Mouse (Mus musculus): ENCODE measurements around the gene Pitpna. TPM values are rescaled to one million over a fixed set of nuclear protein-coding genes. Genes with fewer than 3 reads are reported as not detected.
"Not testable (repeated sequence)": the region's sequence is repeated elsewhere in the genome, so short reads cannot be mapped to it uniquely, and the experiment has no call there.

Pitpna gene
- polyA plus RNA-seq, 1 experiment from 2014 or later: 82.4 TPM

DNA sequence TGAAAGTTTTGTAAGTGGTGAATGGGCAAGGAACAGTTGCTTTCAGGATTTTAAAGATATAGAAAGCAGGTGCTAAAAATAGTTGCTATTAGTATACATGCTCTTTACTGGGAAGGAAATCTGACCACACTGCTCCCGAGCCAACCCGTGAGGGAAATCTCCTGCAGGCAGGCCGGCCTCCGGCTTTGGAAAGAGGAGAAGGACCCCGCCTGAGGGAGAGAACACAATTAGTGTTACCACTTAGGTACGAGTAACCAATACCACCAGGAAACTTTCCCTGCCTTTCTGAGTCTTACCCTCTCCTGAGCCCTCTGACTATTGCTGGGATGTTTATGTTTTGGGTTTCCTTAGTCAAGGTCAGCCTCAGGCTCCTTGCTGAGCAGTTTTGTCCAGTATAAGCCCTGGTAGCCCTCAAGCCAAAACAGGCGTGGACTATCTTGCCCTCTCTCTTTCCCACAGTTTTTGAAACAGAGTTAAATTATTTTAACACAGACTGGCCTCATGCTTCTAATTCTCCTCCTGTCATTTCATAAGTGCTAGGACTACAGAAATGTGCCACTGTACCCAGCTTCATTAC lies 34.9 kb upstream of the Pitpna start:
- Histone ChIP-seq H3K36me3 (no peaks in the 10 kb centered on the region), H3K27me3 (replicated peaks) (no peaks in the 10 kb centered on the region), H3K4me3 (replicated peaks) (no peak overlapping the region), H3K9me3 (no peaks in the 10 kb centered on the region), H3K4me1 (peaks cover 40% of the 10 kb centered on the region), H3K4me2 (no peak overlapping the region), H3K27ac (0 out of 2 replicates have a peak overlapping the region, but pooled peaks have one; percentile 58), H3K9ac (no peak overlapping the region)
- WGBS: 50% methylated on average over 7 of the region's 7 CpGs
- ATAC-seq (ENCODE audit: insufficient read depth, low FRiP score, low read depth): no peak

DNA sequence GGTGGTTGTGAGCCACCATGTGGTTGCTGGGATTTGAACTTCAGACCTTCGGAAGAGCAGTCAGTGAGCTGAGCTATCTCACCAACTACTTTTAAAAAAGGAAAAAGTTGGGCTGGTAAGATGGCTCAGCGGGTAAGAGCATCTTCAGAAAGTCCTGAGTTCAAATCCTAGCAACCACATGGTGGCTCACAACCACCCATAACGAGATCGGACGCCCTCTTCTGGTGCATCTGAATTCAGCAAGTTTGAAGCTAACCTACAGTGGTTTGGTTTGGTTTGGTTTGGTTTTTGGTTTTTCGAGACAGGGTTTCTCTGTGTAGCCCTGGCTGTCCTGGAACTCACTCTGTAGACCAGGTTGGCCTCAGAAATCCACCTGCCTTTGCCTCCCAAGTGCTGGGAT lies 31.9 kb upstream of the Pitpna start:
- H3K9ac ChIP-seq; H3K36me3 ChIP-seq; H3K27ac ChIP-seq; H3K4me2 ChIP-seq; H3K9me3 ChIP-seq; H3K4me3 ChIP-seq (replicated peaks); ATAC-seq (ENCODE audit: insufficient read depth, low FRiP score, low read depth); H3K27me3 ChIP-seq (replicated peaks): not testable (repeated sequence)
- peaks cover 22% of the 10 kb centered on the region for H3K4me1 ChIP-seq
- 86% methylated on average over 6 of the region's 6 CpGs for WGBS

DNA sequence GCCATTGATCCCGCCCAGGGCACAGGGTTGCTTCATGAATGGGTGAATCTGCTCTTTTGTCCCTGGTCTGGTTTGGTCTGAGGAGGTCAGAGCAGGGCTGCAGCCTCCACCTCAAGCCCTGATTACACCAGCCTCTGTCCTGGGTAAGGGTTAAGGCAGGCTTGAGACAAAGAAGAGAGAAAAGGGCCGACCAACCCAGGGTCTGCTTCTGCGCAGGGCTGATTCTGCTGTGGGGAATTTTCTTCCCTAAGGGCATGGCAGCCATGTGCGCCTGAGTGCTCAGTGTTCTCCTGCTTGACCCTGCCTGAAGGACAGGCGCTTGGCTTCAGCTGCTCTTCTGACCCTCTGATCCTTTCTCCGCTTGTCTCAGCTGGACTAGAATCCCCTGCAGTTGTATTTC lies 30.8 kb upstream of the Pitpna start:
- Histone ChIP-seq H3K4me2 (no peak overlapping the region), H3K4me3 (replicated peaks) (no peak overlapping the region), H3K27me3 (replicated peaks) (no peaks in the 10 kb centered on the region), H3K4me1 (peaks cover 10% of the 10 kb centered on the region), H3K9ac (no peak overlapping the region), H3K9me3 (no peaks in the 10 kb centered on the region), H3K27ac (no peak overlapping the region), H3K36me3 (no peaks in the 10 kb centered on the region)
- ATAC-seq (ENCODE audit: insufficient read depth, low FRiP score, low read depth): no peak
- 85% methylated on average over 6 of the region's 6 CpGs for WGBS

DNA sequence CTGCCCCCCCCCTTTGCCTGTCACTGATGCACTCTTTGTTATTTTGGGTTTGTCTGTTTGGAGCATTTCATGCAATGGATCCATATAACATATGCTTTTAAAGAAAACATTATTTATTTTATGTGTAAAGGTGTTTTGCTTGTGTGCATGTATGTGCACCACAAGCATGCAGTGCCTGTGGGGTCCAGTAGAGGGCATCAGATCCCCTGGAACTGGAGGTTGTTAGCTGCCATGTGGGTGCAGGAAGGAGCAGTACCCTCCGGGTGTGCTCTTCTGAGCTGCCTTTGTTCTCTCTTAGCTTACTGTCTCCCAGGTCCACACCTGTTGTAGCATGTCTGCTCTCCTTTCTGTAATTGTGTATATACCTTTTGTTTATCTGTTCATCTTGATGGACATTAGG lies 29.8 kb upstream of the Pitpna start:
- no peak for ATAC-seq (ENCODE audit: insufficient read depth, low FRiP score, low read depth)
- Histone ChIP-seq H3K4me2 (no peak overlapping the region), H3K36me3 (no peaks in the 10 kb centered on the region), H3K27me3 (replicated peaks) (no peaks in the 10 kb centered on the region), H3K4me1 (0 out of 2 replicates have a peak, but pooled peaks cover under 1% of the 10 kb centered on the region), H3K9me3 (no peaks in the 10 kb centered on the region), H3K27ac (no peak overlapping the region), H3K9ac (no peak overlapping the region), H3K4me3 (replicated peaks) (no peak overlapping the region)
- WGBS: 81% methylated on average over 1 of the region's 1 CpGs

DNA sequence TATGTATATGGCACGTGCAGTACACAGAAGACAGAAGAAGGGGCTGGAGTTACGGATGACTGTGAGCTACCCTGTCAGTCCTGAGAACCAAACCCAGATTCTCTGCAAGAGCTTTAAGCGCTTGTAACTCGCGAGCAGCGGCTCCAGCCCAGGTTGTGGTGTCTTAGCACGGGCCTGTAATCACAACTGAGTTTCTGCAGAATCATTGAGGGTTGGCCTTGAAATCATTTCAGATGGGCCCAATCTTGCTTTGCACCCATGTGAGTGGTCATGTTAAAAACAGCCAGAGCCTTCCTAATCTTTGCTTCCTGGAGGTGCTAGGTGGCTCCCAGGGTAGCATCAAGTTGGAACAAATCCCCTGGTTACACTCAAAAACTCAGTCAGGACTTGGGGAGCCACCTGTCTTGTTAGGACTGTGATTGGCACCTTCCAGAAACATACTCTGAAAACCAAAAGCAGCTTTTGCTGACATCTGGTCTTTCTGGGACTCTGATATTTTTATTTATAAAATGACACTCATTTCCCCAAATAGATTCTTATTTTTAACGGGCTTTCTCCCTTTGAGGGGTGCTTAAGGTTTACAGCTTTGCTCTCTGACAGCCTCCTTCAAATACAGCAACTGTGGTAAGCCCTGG lies 27.9 kb upstream of the Pitpna start:
- no peak overlapping the region for H3K4me2 ChIP-seq
- no peak for ATAC-seq (ENCODE audit: insufficient read depth, low FRiP score, low read depth)
- H3K4me1 ChIP-seq: peaks cover 7% of the 10 kb centered on the region; the same call in 1 of the 2 replicates
- no peak overlapping the region for H3K4me3 ChIP-seq (replicated peaks)
- H3K27ac ChIP-seq: no peak overlapping the region
- no peaks in the 10 kb centered on the region for H3K36me3 ChIP-seq
- WGBS: 85% methylated on average over 8 of the region's 8 CpGs
- H3K9me3 ChIP-seq: no peaks in the 10 kb centered on the region
- no peak overlapping the region for H3K9ac ChIP-seq
- no peaks in the 10 kb centered on the region for H3K27me3 ChIP-seq (replicated peaks)

DNA sequence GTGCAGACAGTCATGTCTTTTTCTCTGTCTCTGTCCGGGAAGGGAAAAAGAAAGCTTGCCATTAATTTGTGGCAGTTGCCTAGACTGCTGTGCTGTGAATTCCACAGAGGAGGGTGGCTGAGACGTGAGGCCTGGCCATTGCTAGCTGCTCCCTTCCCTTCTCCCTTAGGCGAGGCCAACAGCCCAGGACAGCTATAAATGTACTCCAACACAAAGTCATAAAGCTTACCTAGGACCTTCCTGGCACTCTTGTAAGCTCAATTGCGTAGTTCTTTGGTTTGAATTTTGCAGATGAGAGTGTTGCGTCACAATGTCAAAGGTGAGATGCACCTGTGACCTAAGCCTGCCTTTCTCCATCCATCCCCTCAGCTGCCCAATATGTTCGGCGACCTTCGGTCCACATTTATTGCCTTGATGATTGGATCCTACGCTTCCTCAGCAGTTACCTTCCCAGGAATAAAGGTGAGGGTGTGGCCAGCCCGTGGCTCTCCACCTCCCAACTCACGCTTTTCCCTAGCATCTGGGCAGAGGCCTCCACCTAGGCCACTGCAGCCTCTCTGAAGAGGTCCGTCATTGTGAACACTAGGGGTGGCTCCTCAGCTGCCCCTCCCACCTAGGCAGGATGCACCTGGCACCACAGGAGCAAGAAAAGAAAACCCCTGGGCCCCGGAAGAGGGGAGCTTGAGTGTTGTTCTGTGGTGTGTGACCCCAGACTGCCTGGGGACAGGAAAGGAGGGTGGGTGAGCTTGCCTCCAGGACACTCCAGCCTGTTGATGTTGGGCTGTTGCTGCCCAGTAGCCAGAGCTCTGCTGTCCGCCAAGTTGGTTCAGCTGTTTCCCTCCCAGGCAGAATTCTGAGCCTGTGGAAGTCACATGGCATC lies 27.1 kb upstream of the Pitpna start:
- H3K36me3 ChIP-seq: no peaks in the 10 kb centered on the region
- H3K27me3 ChIP-seq (replicated peaks): no peaks in the 10 kb centered on the region
- H3K9me3 ChIP-seq: no peaks in the 10 kb centered on the region
- H3K9ac ChIP-seq: no peak overlapping the region
- H3K4me2 ChIP-seq: no peak overlapping the region
- 69% methylated on average over 14 of the region's 14 CpGs for WGBS
- ATAC-seq (ENCODE audit: insufficient read depth, low FRiP score, low read depth): no peak
- no peak overlapping the region for H3K4me3 ChIP-seq (replicated peaks)
- H3K4me1 ChIP-seq: peaks cover 7% of the 10 kb centered on the region; the same call in 1 of the 2 replicates
- H3K27ac ChIP-seq: no peak overlapping the region

DNA sequence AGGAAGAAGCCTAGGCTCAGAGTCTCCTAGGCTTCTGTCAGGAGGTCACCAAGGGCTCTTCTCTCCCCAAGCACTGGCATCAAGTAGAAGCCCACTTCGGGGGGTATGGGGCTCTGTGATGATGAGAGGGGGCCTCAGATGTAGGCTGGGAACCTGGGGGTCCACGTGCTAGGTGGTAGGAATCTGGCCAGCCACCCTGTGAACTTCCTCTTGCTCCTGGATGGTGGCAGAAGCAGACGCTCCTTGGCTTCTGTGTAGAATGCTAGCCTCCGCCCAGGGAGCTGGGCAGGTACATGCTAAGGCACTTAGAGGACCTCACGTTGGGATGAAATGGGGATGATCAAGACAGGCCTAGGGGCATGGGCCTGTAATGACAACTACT lies 26.5 kb upstream of the Pitpna start:
- no peaks in the 10 kb centered on the region for H3K27me3 ChIP-seq (replicated peaks)
- 79% methylated on average over 5 of the region's 5 CpGs for WGBS
- ATAC-seq (ENCODE audit: insufficient read depth, low FRiP score, low read depth): no peak
- H3K4me2 ChIP-seq: no peak overlapping the region
- H3K36me3 ChIP-seq: no peaks in the 10 kb centered on the region
- peaks cover 7% of the 10 kb centered on the region; the same call in 1 of the 2 replicates for H3K4me1 ChIP-seq
- no peak overlapping the region for H3K4me3 ChIP-seq (replicated peaks)
- H3K27ac ChIP-seq: no peak overlapping the region
- no peaks in the 10 kb centered on the region for H3K9me3 ChIP-seq
- H3K9ac ChIP-seq: no peak overlapping the region

DNA sequence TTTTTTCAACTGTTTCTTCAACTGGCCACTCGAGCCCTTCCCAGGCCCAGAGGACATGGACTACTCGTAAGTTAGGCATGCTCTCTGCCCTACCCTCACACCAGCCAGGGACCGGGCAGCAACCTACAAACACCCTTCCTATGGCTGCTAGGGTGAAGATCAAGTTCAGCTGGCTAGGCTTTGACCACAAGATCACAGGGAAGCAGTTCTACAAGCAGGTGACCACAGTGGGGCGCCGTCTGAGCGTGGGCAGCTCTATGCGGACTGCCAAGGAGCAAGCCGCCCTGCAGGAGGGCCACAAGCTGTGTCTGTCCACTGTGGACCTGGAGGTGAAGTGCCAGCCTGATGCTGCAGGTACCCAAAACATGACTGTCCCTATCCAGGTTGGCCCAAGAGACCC lies 25.1 kb upstream of the Pitpna start:
- Histone ChIP-seq H3K4me3 (replicated peaks) (no peak overlapping the region), H3K9ac (no peak overlapping the region), H3K4me2 (no peak overlapping the region), H3K27ac (no peak overlapping the region), H3K4me1 (peaks cover 7% of the 10 kb centered on the region; the same call in 1 of the 2 replicates), H3K27me3 (replicated peaks) (no peaks in the 10 kb centered on the region), H3K36me3 (no peaks in the 10 kb centered on the region), H3K9me3 (no peaks in the 10 kb centered on the region)
- ATAC-seq (ENCODE audit: insufficient read depth, low FRiP score, low read depth): no peak
- 85% methylated on average over 8 of the region's 8 CpGs for WGBS

DNA sequence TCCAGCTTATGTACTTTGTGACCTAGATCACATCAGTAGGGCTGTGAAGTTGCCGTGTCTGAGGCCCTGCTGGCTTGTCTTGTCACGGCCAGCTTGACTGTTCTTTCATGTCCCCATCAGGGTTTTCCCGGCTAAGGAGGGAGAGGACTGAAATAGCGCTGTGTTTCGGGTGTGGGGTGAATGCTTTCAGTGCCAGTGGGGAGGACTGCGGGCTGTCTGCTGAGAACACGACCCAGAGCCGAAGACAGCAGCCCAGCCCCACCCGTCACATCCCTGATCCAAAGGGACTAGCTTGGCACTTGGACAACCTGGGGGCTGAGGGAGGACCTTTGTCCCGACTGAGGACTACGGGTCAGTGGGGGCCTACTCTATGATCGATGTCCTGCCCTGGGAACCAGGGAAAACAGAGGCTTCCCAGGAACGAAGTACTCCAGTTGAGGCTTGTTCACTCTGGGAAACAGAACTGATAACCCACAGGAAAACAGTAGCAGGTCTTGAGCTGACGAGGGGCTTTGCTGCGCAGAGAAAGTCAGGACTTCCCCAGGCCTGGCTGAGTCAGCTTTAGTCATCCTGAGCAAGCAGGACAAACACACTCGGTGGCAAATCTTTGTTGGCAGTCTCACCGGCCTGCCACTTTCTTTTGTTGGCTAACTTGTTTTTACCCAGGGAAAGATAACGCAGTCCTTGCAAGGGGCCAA lies 23.9 kb upstream of the Pitpna start:
- Histone ChIP-seq H3K4me3 (replicated peaks) (no peak overlapping the region), H3K9ac (no peak overlapping the region)
- peak; percentile 48; the same call in 1 of the 2 replicates for ATAC-seq (ENCODE audit: insufficient read depth, low FRiP score, low read depth)

DNA sequence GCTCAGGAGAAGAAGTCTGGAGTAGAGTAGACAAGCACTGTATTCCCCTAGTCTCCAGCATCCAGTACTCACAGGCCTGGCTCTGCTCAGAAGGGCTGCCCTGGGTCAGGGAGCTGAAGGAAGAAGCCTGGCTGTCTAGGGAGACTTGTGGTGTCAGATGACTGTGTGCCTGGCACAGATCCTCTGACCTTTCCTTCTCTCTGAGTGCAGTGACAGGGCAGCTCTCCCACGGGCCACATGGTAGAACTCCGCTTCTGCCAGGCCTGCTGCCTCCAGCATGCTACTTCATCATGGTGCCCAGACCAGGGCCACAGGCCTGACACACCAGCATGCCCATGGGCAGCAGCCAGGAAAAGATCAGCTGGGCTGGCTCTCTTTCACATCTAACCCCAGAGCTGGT lies 22.0 kb upstream of the Pitpna start:
- no peak overlapping the region for H3K27ac ChIP-seq
- H3K9ac ChIP-seq: no peak overlapping the region
- H3K4me3 ChIP-seq (replicated peaks): no peak overlapping the region
- no peak overlapping the region for H3K4me2 ChIP-seq
- H3K4me1 ChIP-seq: peaks cover 8% of the 10 kb centered on the region; the same call in 1 of the 2 replicates
- H3K9me3 ChIP-seq: no peaks in the 10 kb centered on the region
- H3K27me3 ChIP-seq (replicated peaks): no peaks in the 10 kb centered on the region
- WGBS: 75% methylated on average over 2 of the region's 2 CpGs
- H3K36me3 ChIP-seq: no peaks in the 10 kb centered on the region
- no peak for ATAC-seq (ENCODE audit: insufficient read depth, low FRiP score, low read depth)

More for the DNA sequence above, 23.9 kb upstream of the Pitpna start:
- H3K27ac ChIP-seq: peak overlapping the region; percentile 51
- 54% methylated on average over 18 of the region's 18 CpGs for WGBS
- 0 out of 2 replicates have a peak overlapping the region, but pooled peaks have one; percentile 2 for H3K4me2 ChIP-seq
- peaks cover 7% of the 10 kb centered on the region; the same call in 1 of the 2 replicates for H3K4me1 ChIP-seq
- H3K27me3 ChIP-seq (replicated peaks): no peaks in the 10 kb centered on the region
- H3K9me3 ChIP-seq: no peaks in the 10 kb centered on the region
- H3K36me3 ChIP-seq: no peaks in the 10 kb centered on the region

DNA sequence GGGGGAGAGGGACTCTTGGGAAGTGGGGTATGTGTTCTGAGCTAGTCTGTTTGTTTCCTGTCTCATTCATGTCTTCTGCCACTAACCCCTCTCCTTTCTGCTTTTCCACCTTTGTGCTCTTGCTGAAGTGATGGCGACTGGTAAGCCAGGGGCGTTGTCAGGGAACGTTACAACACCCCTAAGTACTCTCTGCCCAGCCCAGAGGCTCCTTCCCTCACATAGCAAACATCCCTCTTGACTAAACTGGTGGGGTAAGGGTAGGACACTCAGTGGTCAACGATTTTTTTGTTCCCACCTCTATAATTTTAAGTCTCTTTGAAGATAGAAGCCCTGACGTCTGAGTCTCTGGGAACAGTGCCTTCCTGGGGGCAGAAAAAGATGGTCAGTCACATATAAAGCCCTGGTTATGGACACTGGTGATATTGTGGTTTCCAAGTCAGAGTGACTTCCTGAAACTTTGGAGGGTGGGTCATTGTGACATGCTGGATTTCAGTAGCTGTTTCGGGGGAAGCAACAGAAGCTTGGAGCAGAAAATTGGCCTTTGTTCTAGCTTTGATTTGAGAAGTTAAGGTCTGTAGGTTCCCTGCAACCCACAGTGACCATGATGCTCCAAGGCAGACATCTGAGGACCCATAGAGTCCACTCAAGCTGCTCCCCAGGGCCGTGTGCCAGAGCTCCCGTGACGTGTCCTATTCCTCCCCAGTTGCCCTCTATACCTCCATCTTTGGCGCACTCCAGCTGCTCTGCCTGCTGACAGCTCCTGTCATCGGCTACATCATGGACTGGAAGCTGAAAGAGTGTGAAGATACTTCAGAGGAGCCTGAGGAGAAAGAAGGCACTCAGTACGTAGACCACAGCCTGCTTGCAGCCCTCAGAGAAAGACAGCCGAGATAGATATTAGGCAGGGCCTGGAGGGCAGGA lies 21.4 kb upstream of the Pitpna start:
- Histone ChIP-seq H3K36me3 (no peaks in the 10 kb centered on the region), H3K4me3 (replicated peaks) (no peak overlapping the region), H3K9me3 (no peaks in the 10 kb centered on the region), H3K27ac (no peak overlapping the region), H3K9ac (no peak overlapping the region), H3K27me3 (replicated peaks) (no peaks in the 10 kb centered on the region), H3K4me1 (peaks cover 9% of the 10 kb centered on the region; the same call in 1 of the 2 replicates), H3K4me2 (no peak overlapping the region)
- no peak for ATAC-seq (ENCODE audit: insufficient read depth, low FRiP score, low read depth)
- WGBS: 76% methylated on average over 13 of the region's 13 CpGs

Measured in stomach, embryonic 15.5 days (tissue).